Mouse (Mus musculus) thymus, adult 2 months (tissue): ENCODE results near the gene Hoxc9.

Experiments used
- CTCF ChIP-seq: fragments of 200-500 bp; IDR thresholded peaks from 2 replicates; pipeline ENCODE4 v1.5.1; 2012; ENCODE audit warnings: mild to moderate bottlenecking, control low read depth, low read length, moderate library complexity, borderline replicate concordance; ENCODE audit not compliant: control insufficient read depth, poor library complexity, insufficient read depth; ENCODE audit errors: extremely low read depth
- POLR2A ChIP-seq: fragments of 200-500 bp; IDR thresholded peaks from 2 replicates; pipeline ENCODE4 v1.6.1; 2012; ENCODE audit warnings: mild to moderate bottlenecking, low read length, control low read depth, moderate library complexity; ENCODE audit not compliant: control insufficient read depth, poor library complexity, insufficient read depth; ENCODE audit errors: extremely low read depth

DNA sequence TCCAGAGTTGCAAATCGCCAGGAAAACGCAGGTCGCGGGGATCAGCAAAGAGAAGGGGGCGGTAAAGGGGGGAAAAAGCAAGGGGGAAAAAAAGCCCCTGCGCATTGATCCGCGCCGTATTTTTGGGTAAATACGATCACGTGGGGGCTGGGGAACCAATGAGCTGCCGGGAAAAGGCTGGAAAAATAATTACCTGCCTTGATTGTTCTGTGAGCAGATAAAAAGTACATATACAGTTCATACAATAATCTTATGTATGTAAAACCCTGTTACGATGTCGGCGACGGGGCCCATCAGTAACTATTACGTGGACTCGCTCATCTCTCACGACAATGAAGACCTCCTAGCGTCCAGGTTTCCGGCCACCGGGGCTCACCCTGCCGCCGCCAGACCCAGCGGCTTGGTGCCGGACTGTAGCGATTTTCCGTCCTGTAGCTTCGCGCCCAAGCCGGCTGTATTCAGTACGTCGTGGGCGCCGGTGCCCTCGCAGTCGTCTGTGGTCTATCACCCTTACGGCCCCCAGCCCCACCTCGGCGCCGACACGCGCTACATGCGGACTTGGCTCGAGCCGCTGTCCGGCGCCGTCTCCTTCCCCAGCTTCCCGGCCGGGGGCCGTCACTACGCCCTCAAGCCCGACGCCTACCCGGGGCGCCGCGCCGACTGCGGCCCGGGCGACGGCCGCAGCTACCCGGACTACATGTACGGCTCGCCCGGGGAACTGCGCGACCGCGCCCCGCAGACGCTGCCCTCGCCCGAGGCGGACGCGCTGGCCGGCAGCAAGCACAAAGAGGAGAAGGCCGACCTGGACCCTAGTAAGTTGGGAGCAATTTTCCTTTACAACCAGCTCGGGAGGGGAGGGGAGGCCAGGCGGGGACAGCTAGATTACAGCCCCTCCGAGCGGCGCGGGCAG, 5.4 kb downstream of the Hoxc9 start:
- TF ChIP-seq POLR2A (no peak), CTCF (no peak)
